Mouse (Mus musculus): ENCODE measurements around the gene Vwa2. TPM values are rescaled to one million over a fixed set of nuclear protein-coding genes. Genes with fewer than 3 reads are reported as not detected.

The Vwa2 gene
- polyA plus RNA-seq, 1 experiment from 2014 or later = 0.63 TPM

- WGBS = 76% methylated on average over 5 of the region's 5 CpGs
- ATAC-seq (ENCODE audit: low FRiP score) (no peak), DNase-seq (ENCODE audit: low spot score) (no peak)
- no peaks in the 10 kb centered on the region for H3K4me1 ChIP-seq (replicated peaks; ENCODE audit: control insufficient read depth, insufficient read depth, low read length)
- H3K4me2 ChIP-seq (replicated peaks; ENCODE audit: low read depth, low read length) = no peak overlapping the region
- no peaks in the 10 kb centered on the region for H3K36me3 ChIP-seq (ENCODE audit: control insufficient read depth, insufficient read depth, low read length)
- H3K27me3 ChIP-seq (ENCODE audit: control insufficient read depth, insufficient read depth, low read length) = no peaks in the 10 kb centered on the region
- H3K4me3 ChIP-seq (ENCODE audit: low read depth, low read length) = no peak overlapping the region
- H3K9ac ChIP-seq (ENCODE audit: low read depth, low read length) = no peak overlapping the region
- no peaks in the 10 kb centered on the region for H3K9me3 ChIP-seq (ENCODE audit: control insufficient read depth, low read length)
- H3K27ac ChIP-seq (ENCODE audit: low read depth, low read length) = no peak overlapping the region
Observed at GRCm38 (mm10) chr19:56893326-56893725, 19.3 kb downstream of the Vwa2 start.

GRCm38 (mm10) chr19:56897654-56898053 is 23.6 kb downstream of the Vwa2 start:
- WGBS = 87% methylated on average over 16 of the region's 16 CpGs
- Histone ChIP-seq H3K27ac (ENCODE audit: low read depth, low read length) (no peak overlapping the region), H3K4me2 (replicated peaks; ENCODE audit: low read depth, low read length) (no peak overlapping the region), H3K4me3 (ENCODE audit: low read depth, low read length) (no peak overlapping the region), H3K36me3 (ENCODE audit: control insufficient read depth, insufficient read depth, low read length) (no peaks in the 10 kb centered on the region), H3K9ac (ENCODE audit: low read depth, low read length) (no peak overlapping the region), H3K27me3 (ENCODE audit: control insufficient read depth, insufficient read depth, low read length) (no peaks in the 10 kb centered on the region), H3K4me1 (replicated peaks; ENCODE audit: control insufficient read depth, insufficient read depth, low read length) (no peaks in the 10 kb centered on the region), H3K9me3 (ENCODE audit: control insufficient read depth, low read length) (no peaks in the 10 kb centered on the region)
- ATAC-seq (ENCODE audit: low FRiP score) (no peak), DNase-seq (ENCODE audit: low spot score) (no peak)

GRCm38 (mm10) chr19:56904095-56904494 is 30.0 kb downstream of the Vwa2 start:
- Histone ChIP-seq H3K27me3 (ENCODE audit: control insufficient read depth, insufficient read depth, low read length) (no peaks in the 10 kb centered on the region), H3K9ac (ENCODE audit: low read depth, low read length) (no peak overlapping the region), H3K36me3 (ENCODE audit: control insufficient read depth, insufficient read depth, low read length) (no peaks in the 10 kb centered on the region), H3K4me2 (replicated peaks; ENCODE audit: low read depth, low read length) (no peak overlapping the region), H3K4me3 (ENCODE audit: low read depth, low read length) (no peak overlapping the region), H3K27ac (ENCODE audit: low read depth, low read length) (no peak overlapping the region), H3K9me3 (ENCODE audit: control insufficient read depth, low read length) (no peaks in the 10 kb centered on the region), H3K4me1 (replicated peaks; ENCODE audit: control insufficient read depth, insufficient read depth, low read length) (no peaks in the 10 kb centered on the region)
- no peak for DNase-seq (ENCODE audit: low spot score)
- WGBS = 80% methylated on average over 3 of the region's 3 CpGs
- no peak for ATAC-seq (ENCODE audit: low FRiP score)

- H3K36me3 ChIP-seq (ENCODE audit: control insufficient read depth, insufficient read depth, low read length) = no peaks in the 10 kb centered on the region
- H3K9ac ChIP-seq (ENCODE audit: low read depth, low read length) = no peak overlapping the region
- no peak overlapping the region for H3K4me2 ChIP-seq (replicated peaks; ENCODE audit: low read depth, low read length)
- no peaks in the 10 kb centered on the region for H3K4me1 ChIP-seq (replicated peaks; ENCODE audit: control insufficient read depth, insufficient read depth, low read length)
- DNase-seq (ENCODE audit: low spot score) (no peak), ATAC-seq (ENCODE audit: low FRiP score) (no peak)
- WGBS = 76% methylated on average over 7 of the region's 7 CpGs
- no peaks in the 10 kb centered on the region for H3K27me3 ChIP-seq (ENCODE audit: control insufficient read depth, insufficient read depth, low read length)
- no peak overlapping the region for H3K4me3 ChIP-seq (ENCODE audit: low read depth, low read length)
- H3K27ac ChIP-seq (ENCODE audit: low read depth, low read length) = no peak overlapping the region
- H3K9me3 ChIP-seq (ENCODE audit: control insufficient read depth, low read length) = no peaks in the 10 kb centered on the region
Observed at GRCm38 (mm10) chr19:56905395-56905794, 31.3 kb downstream of the Vwa2 start.

GRCm38 (mm10) chr19:56907850-56908249 is 33.8 kb downstream of the Vwa2 start:
- Histone ChIP-seq H3K9ac (ENCODE audit: low read depth, low read length) (no peak overlapping the region), H3K36me3 (ENCODE audit: control insufficient read depth, insufficient read depth, low read length) (no peaks in the 10 kb centered on the region), H3K4me1 (replicated peaks; ENCODE audit: control insufficient read depth, insufficient read depth, low read length) (no peaks in the 10 kb centered on the region), H3K4me3 (ENCODE audit: low read depth, low read length) (no peak overlapping the region), H3K9me3 (ENCODE audit: control insufficient read depth, low read length) (no peaks in the 10 kb centered on the region), H3K27ac (ENCODE audit: low read depth, low read length) (no peak overlapping the region), H3K27me3 (ENCODE audit: control insufficient read depth, insufficient read depth, low read length) (no peaks in the 10 kb centered on the region), H3K4me2 (replicated peaks; ENCODE audit: low read depth, low read length) (no peak overlapping the region)
- WGBS = 61% methylated on average over 3 of the region's 3 CpGs
- DNase-seq (ENCODE audit: low spot score) (no peak), ATAC-seq (ENCODE audit: low FRiP score) (no peak)

GRCm38 (mm10) chr19:56908472-56909270 is 34.6 kb downstream of the Vwa2 start:
- Histone ChIP-seq H3K9me3 (ENCODE audit: control insufficient read depth, low read length) (no peaks in the 10 kb centered on the region), H3K36me3 (ENCODE audit: control insufficient read depth, insufficient read depth, low read length) (no peaks in the 10 kb centered on the region), H3K4me2 (replicated peaks; ENCODE audit: low read depth, low read length) (no peak overlapping the region), H3K4me3 (ENCODE audit: low read depth, low read length) (no peak overlapping the region), H3K9ac (ENCODE audit: low read depth, low read length) (no peak overlapping the region), H3K27ac (ENCODE audit: low read depth, low read length) (no peak overlapping the region), H3K27me3 (ENCODE audit: control insufficient read depth, insufficient read depth, low read length) (no peaks in the 10 kb centered on the region), H3K4me1 (replicated peaks; ENCODE audit: control insufficient read depth, insufficient read depth, low read length) (no peaks in the 10 kb centered on the region)
- whole genome bisulfite sequencing = 76% methylated on average over 17 of the region's 17 CpGs
- DNase-seq (ENCODE audit: low spot score) = peak; percentile 76
- ATAC-seq (ENCODE audit: low FRiP score) = no peak

- Histone ChIP-seq H3K9me3 (ENCODE audit: control insufficient read depth, low read length) (no peaks in the 10 kb centered on the region), H3K4me1 (replicated peaks; ENCODE audit: control insufficient read depth, insufficient read depth, low read length) (no peaks in the 10 kb centered on the region), H3K27ac (ENCODE audit: low read depth, low read length) (no peak overlapping the region), H3K36me3 (ENCODE audit: control insufficient read depth, insufficient read depth, low read length) (no peaks in the 10 kb centered on the region), H3K4me2 (replicated peaks; ENCODE audit: low read depth, low read length) (no peak overlapping the region), H3K9ac (ENCODE audit: low read depth, low read length) (no peak overlapping the region), H3K27me3 (ENCODE audit: control insufficient read depth, insufficient read depth, low read length) (no peaks in the 10 kb centered on the region), H3K4me3 (ENCODE audit: low read depth, low read length) (no peak overlapping the region)
- no peak for DNase-seq (ENCODE audit: low spot score)
- 67% methylated on average over 11 of the region's 11 CpGs for WGBS
- no peak for ATAC-seq (ENCODE audit: low FRiP score)
Observed at GRCm38 (mm10) chr19:56910561-56910960, 36.5 kb downstream of the Vwa2 start.

- no peaks in the 10 kb centered on the region for H3K4me1 ChIP-seq (replicated peaks; ENCODE audit: control insufficient read depth, insufficient read depth, low read length)
- no peak overlapping the region for H3K27ac ChIP-seq (ENCODE audit: low read depth, low read length)
- DNase-seq (ENCODE audit: low spot score) = no peak
- WGBS = 92% methylated on average over 4 of the region's 4 CpGs
- H3K4me3 ChIP-seq (ENCODE audit: low read depth, low read length) = no peak overlapping the region
- no peaks in the 10 kb centered on the region for H3K9me3 ChIP-seq (ENCODE audit: control insufficient read depth, low read length)
- H3K4me2 ChIP-seq (replicated peaks; ENCODE audit: low read depth, low read length) = no peak overlapping the region
- ATAC-seq (ENCODE audit: low FRiP score) = no peak
- H3K9ac ChIP-seq (ENCODE audit: low read depth, low read length) = no peak overlapping the region
- H3K36me3 ChIP-seq (ENCODE audit: control insufficient read depth, insufficient read depth, low read length) = no peaks in the 10 kb centered on the region
- H3K27me3 ChIP-seq (ENCODE audit: control insufficient read depth, insufficient read depth, low read length) = no peaks in the 10 kb centered on the region
Observed at GRCm38 (mm10) chr19:56913761-56914160, 39.7 kb downstream of the Vwa2 start.

- WGBS = 94% methylated on average over 3 of the region's 3 CpGs
- Histone ChIP-seq H3K9ac (ENCODE audit: low read depth, low read length) (no peak overlapping the region), H3K27me3 (ENCODE audit: control insufficient read depth, insufficient read depth, low read length) (no peaks in the 10 kb centered on the region), H3K4me3 (ENCODE audit: low read depth, low read length) (no peak overlapping the region), H3K4me1 (replicated peaks; ENCODE audit: control insufficient read depth, insufficient read depth, low read length) (no peaks in the 10 kb centered on the region), H3K4me2 (replicated peaks; ENCODE audit: low read depth, low read length) (no peak overlapping the region), H3K27ac (ENCODE audit: low read depth, low read length) (no peak overlapping the region), H3K36me3 (ENCODE audit: control insufficient read depth, insufficient read depth, low read length) (no peaks in the 10 kb centered on the region), H3K9me3 (ENCODE audit: control insufficient read depth, low read length) (no peaks in the 10 kb centered on the region)
- DNase-seq (ENCODE audit: low spot score) = no peak
- ATAC-seq (ENCODE audit: low FRiP score) = no peak
Observed at GRCm38 (mm10) chr19:56914658-56915057, 40.6 kb downstream of the Vwa2 start.

Measured in hindbrain, embryonic 11.5 days (tissue).